Mouse (Mus musculus) hematopoietic multipotent progenitor cell, adult 10-12 weeks (in vitro differentiated cells): ENCODE results near the gene Akt2. TPM values are rescaled to one million over a fixed set of nuclear protein-coding genes. Genes with fewer than 3 reads are reported as not detected.

ENCODE experiments used
- polyA plus RNA-seq: library from polyadenylated mRNA; stranded (reverse); fragments of >175 nt; gene quantifications from 2 replicates; pipeline ENCODE4 v1.2.3, GENCODE M21; 2012; ENCODE audit warnings: low replicate concordance

Gene Akt2
- 55.1 and 70.8 TPM in 2 replicates for polyA plus RNA-seq

GRCm38 (mm10) chr7:27591266-27592216, at the start of gene Akt2:
Gene Akt2, plus strand, starts transcription at chr7:27591552.

GRCm38 (mm10) chr7:27552931-27553513, 38.3 kb upstream of the Akt2 start, which contains the start of the genes Pld3 and 2310022A10Rik:
Gene Pld3, minus strand, starts transcription at chr7:27553218.
Gene 2310022A10Rik, plus strand, starts transcription at chr7:27553233.

GRCm38 (mm10) chr7:27653681-27654437, 62.5 kb downstream of the Akt2 start, which contains the start of gene Ttc9b:
Gene Ttc9b, plus strand, starts transcription at chr7:27653915.

GRCm38 (mm10) chr7:27674522-27675221, 83.3 kb downstream of the Akt2 start, which contains the start of gene Map3k10:
Gene Map3k10, minus strand, starts transcription at chr7:27674598.

GRCm38 (mm10) chr7:27688815-27689612, 97.7 kb downstream of the Akt2 start, which contains the start of gene Zfp607b:
Gene Zfp607b, plus strand, starts transcription at chr7:27689340.

Other genes with a start within 250 kb of the Akt2 start
- 259 and 317 TPM in 2 replicates for gene Shkbp1, start 235.5 kb upstream of the Akt2 start, polyA plus RNA-seq
- gene Gm20479, start 234.1 kb upstream of the Akt2 start, polyA plus RNA-seq = not detected in 2 replicates
- 0.42 and 0.73 TPM in 2 replicates for gene Sptbn4, start 143.9 kb upstream of the Akt2 start, polyA plus RNA-seq
- gene Blvrb, start 143.6 kb upstream of the Akt2 start, polyA plus RNA-seq = 108 and 391 TPM in 2 replicates
- 13.7 and 44.3 TPM in 2 replicates for gene Sertad3, start 117.8 kb upstream of the Akt2 start, polyA plus RNA-seq
- 59.7 and 115 TPM in 2 replicates for gene Sertad1, start 104.6 kb upstream of the Akt2 start, polyA plus RNA-seq
- gene Prx, start 92.2 kb upstream of the Akt2 start, polyA plus RNA-seq = 0.80 and 1.3 TPM in 2 replicates
- gene Hipk4, start 68.3 kb upstream of the Akt2 start, polyA plus RNA-seq = 0.21 and 0.26 TPM in 2 replicates
- 113 and 198 TPM in 2 replicates for gene Pld3, start 38.3 kb upstream of the Akt2 start, polyA plus RNA-seq
- gene 2310022A10Rik, start 38.3 kb upstream of the Akt2 start, polyA plus RNA-seq = 34.1 and 37.4 TPM in 2 replicates
- not detected in 2 replicates for gene Ttc9b, start 62.4 kb downstream of the Akt2 start, polyA plus RNA-seq
- gene Map3k10, start 83.0 kb downstream of the Akt2 start, polyA plus RNA-seq = 27.7 and 48.8 TPM in 2 replicates
- gene Zfp607b, start 97.8 kb downstream of the Akt2 start, polyA plus RNA-seq = 0.17 and 0.52 TPM in 2 replicates
- 0.22 and 1.1 TPM in 2 replicates for gene Zfp60, start 139.8 kb downstream of the Akt2 start, polyA plus RNA-seq
- gene Zfp626, start 215.6 kb downstream of the Akt2 start, polyA plus RNA-seq = 0.08 and 0.58 TPM in 2 replicates
- 0.21 and 0.45 TPM in 2 replicates for gene Zfp59, start 247.1 kb downstream of the Akt2 start, polyA plus RNA-seq